In the genomic region with DNA sequence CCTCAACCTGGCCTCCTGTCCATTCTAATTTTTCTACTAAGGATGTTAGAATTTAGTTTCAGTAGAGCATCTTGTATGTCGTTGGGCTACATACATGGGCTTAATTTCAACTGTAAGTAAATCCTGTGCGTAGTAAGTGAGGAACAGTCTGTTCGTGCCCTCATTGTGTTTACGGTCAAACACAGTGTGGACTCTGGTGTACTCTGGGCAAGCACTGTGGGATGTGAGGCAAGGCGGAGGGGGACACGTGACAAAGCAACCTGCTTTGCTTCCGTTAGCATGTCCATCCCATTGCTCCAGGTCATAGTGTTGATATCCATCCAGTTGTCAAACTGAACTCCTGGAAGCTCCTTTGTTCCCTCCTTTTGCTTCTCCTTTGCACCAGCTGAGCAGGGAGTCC, we compare ENCODE assay signal across 16 mouse cellular contexts.
"Had no signal": no experiment of that assay in that cellular context is flagged by ENCODE, and none has a peak within 500 bp of the region (broad histone marks: within the 10 kb centered on the region; RNA-seq: fewer than 3 reads in every experiment).

No protein-coding gene starts in this region.

- H3K9me3 ChIP-seq: neural tube, embryonic 13.5 days; neural tube, embryonic 15.5 days; stomach, embryonic 15.5 days had no signal

- H3K4me1 ChIP-seq: neural tube, embryonic 13.5 days; neural tube, embryonic 15.5 days; stomach, embryonic 15.5 days had no signal

- DNase-seq: retina, postnatal 1 day; right cerebral cortex, adult 18-20 months; right cerebral cortex, postnatal 14 days; right cerebral cortex, postnatal 25 days; right cerebral cortex, postnatal 4 days; spleen, adult 18-20 months; thymus, adult 18-20 months; thymus, adult 2 months; thymus, postnatal 14 days; thymus, postnatal 25 days; thymus, postnatal 36 days; thymus, postnatal 4 days had no signal

- H3K9ac ChIP-seq: neural tube, embryonic 13.5 days; neural tube, embryonic 15.5 days; stomach, embryonic 15.5 days had no signal

- H3K36me3 ChIP-seq: neural tube, embryonic 13.5 days; neural tube, embryonic 15.5 days; stomach, embryonic 15.5 days had no signal

- H3K27me3 ChIP-seq: neural tube, embryonic 13.5 days; neural tube, embryonic 15.5 days; stomach, embryonic 15.5 days had no signal

- H3K27ac ChIP-seq: neural tube, embryonic 13.5 days; neural tube, embryonic 15.5 days; stomach, embryonic 15.5 days; stomach, postnatal 0 days had no signal

- H3K4me2 ChIP-seq: neural tube, embryonic 13.5 days; neural tube, embryonic 15.5 days; stomach, embryonic 15.5 days had no signal

- H3K4me3 ChIP-seq: neural tube, embryonic 13.5 days; neural tube, embryonic 15.5 days; stomach, embryonic 15.5 days had no signal
